ENCODE assay signal across 8 mouse cellular contexts in the genomic region with DNA sequence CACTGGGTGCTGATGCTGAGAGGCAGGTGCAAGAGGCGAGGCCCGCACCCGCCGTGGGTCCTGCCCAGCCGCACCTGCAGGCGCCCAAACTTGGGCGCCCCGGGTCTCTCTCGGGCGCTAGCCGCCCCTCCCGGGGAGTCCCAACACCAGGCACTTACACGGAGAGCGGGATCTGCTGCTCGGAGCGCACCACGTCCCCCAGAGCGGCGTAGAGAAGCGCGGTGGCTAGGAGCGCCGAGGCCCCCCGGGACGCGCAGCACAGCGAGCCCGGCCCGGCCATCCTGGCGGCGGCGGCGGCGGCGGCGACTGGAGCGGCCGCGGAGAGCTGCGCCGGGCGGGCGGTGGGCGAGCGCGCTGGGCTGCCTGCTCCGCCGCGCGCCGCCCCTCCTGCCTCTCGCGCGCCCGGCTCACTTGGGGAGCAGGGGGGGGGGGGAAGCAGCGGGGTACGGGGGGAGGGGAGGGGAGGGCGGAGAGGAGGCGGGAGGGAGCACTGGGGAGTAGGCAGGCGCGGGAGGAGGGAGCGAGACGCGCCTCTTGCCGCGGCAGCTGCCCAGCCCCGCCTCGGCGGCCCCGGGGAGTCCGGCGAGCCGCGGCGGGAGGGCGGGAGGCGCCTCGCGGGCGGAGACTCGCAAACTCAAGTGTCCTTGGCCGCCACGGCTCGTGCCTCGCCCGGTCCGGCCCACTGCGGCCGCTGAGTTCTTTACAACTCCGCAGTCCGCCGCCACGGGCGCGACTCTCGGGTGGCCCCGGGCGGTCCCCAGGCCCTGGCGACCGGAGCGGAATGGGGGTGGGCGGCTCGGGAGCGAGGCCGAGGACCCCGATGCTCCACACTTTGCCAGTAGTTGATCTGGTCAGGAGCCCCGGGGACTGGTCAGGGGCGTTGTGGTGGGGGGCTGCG. TPM values are rescaled to one million over a fixed set of nuclear protein-coding genes. Genes with fewer than 3 reads are reported as not detected.
DNase-seq lines count a peak whose midpoint lies in the region; ATAC-seq lines count a peak whose summit lies in the region.

A gene (minus strand): TSS at position 377 of the 898 bp plus-strand sequence.

- no peaks in the 10 kb centered on the region for H3K9me3 ChIP-seq in midbrain, embryonic 11.5 days (ENCODE audit: control insufficient read depth, low read length)
- H3K9me3 ChIP-seq in stomach, embryonic 14.5 days (ENCODE audit: control insufficient read depth, low read depth, low read length), result no peaks in the 10 kb centered on the region

- intact Hi-C loops in left cerebral cortex, postnatal 36 days (cut with DNase I), result loop anchor here (5.0 kb wide), 3 partner anchors 96 to 216 kb away; no protein-coding TSS in a partner anchor

- H3K36me3 ChIP-seq in midbrain, embryonic 11.5 days (ENCODE audit: control insufficient read depth, insufficient read depth, low read length), result no peaks in the 10 kb centered on the region
- H3K36me3 ChIP-seq in stomach, embryonic 14.5 days (ENCODE audit: control insufficient read depth, insufficient read depth, low read length), result no peaks in the 10 kb centered on the region

- H3K4me2 ChIP-seq in midbrain, embryonic 11.5 days, result peak within 1 kb of the TSS; percentile 97
- peak within 1 kb of the TSS; percentile 99 for H3K4me2 ChIP-seq in stomach, embryonic 14.5 days (replicated peaks; ENCODE audit: low read depth, low read length)

- H3K4me3 ChIP-seq in midbrain, embryonic 11.5 days (ENCODE audit: low read depth, low read length), result peak within 1 kb of the TSS; percentile 50
- H3K4me3 ChIP-seq in stomach, embryonic 14.5 days (ENCODE audit: low read depth, low read length), result peak within 1 kb of the TSS; percentile 60

- H3K27me3 ChIP-seq in midbrain, embryonic 11.5 days (ENCODE audit: control insufficient read depth, insufficient read depth, low read length), result peaks cover 25% of the 10 kb centered on the region
- peaks cover 53% of the 10 kb centered on the region for H3K27me3 ChIP-seq in stomach, embryonic 14.5 days (ENCODE audit: control insufficient read depth, insufficient read depth, low read length)

- H3K9ac ChIP-seq in midbrain, embryonic 11.5 days (ENCODE audit: low read length), result peak within 1 kb of the TSS; percentile 79
- H3K9ac ChIP-seq in stomach, embryonic 14.5 days (replicated peaks; ENCODE audit: low read depth, low read length), result peak within 1 kb of the TSS; percentile 40; the same call in 1 of the 2 replicates

- under 1% methylated on average over 69 of the region's 109 CpGs for WGBS in midbrain, embryonic 11.5 days
- WGBS in stomach, embryonic 14.5 days, result under 1% methylated on average over 53 of the region's 109 CpGs

- peak; percentile 79 for DNase-seq in adrenal gland, postnatal 14 days
- peak; percentile 27 for DNase-seq in embryo, embryonic 11.5 days (ENCODE audit: low read depth, low spot score)
- peak; percentile 16 for DNase-seq in kidney, adult 11 months
- DNase-seq in left cerebral cortex, postnatal 36 days (ENCODE audit: low spot score in 2 of 2), result peak; percentile 65 to 83
- peak; percentile 94 for DNase-seq in midbrain, embryonic 11.5 days (ENCODE audit: low spot score, missing footprints)
- DNase-seq in spleen, postnatal 4 days (ENCODE audit: low spot score in 2 of 2), result no peak

- peak; percentile 25; the same call in 1 of the 2 replicates for ATAC-seq in granulocyte monocyte progenitor cell, adult 5-6 weeks (replicated peaks; ENCODE audit: poor library complexity, severe bottlenecking)
- ATAC-seq in midbrain, embryonic 11.5 days (ENCODE audit: low FRiP score), result peak; percentile 80
- peak; percentile 76 for ATAC-seq in stomach, embryonic 14.5 days (ENCODE audit: insufficient number of reproducible peaks, insufficient read depth, low FRiP score, low read depth)

- peaks cover 7% of the 10 kb centered on the region for H3K4me1 ChIP-seq in midbrain, embryonic 11.5 days (ENCODE audit: control insufficient read depth, insufficient read depth, low read length)
- H3K4me1 ChIP-seq in stomach, embryonic 14.5 days (ENCODE audit: control insufficient read depth, insufficient read depth, low read length), result no peaks in the 10 kb centered on the region; the same call in 1 of the 2 replicates

- peak within 1 kb of the TSS; percentile 79 for H3K27ac ChIP-seq in midbrain, embryonic 11.5 days (ENCODE audit: low read depth, low read length)
- H3K27ac ChIP-seq in stomach, embryonic 14.5 days (ENCODE audit: low read length), result no peak within 1 kb of the TSS

RNA-seq across cellular contexts. Expression of the gene that starts here (rescaled TPM):
- 3.1 and 3.5 TPM in 2 replicates for total RNA-seq in adrenal gland, postnatal 14 days (2021)
- total RNA-seq in granulocyte monocyte progenitor cell, adult 5-6 weeks (2014; fragmentation: Nextera tagmentation), result not detected in 2 replicates
- not detected in 2 replicates for total RNA-seq in granulocyte monocyte progenitor cell, adult 5-6 weeks (2017)
- total RNA-seq in left cerebral cortex, postnatal 36 days (2021), result 100 to 1,000 TPM; 108 to 117 TPM
- polyA plus RNA-seq in midbrain, embryonic 11.5 days (2014; fragmentation: Nextera tagmentation; extraction: Ambion mirVana), result 16.2 and 16.7 TPM in 2 replicates
- 2.2 and 3.5 TPM in 2 replicates for polyA plus RNA-seq in stomach, embryonic 14.5 days (2014; fragmentation: Nextera tagmentation; extraction: Ambion mirVana)

Comparison
In these comparisons a context has a peak if more than half of its experiments do, and no peak if none do; other contexts are left out.
1. RNA of the gene that starts here (total RNA-seq): 108 to 117 TPM in left cerebral cortex, postnatal 36 days; 3.1 to 3.5 TPM in adrenal gland, postnatal 14 days and not detected in granulocyte monocyte progenitor cell, adult 5-6 weeks; every median in the first group is over 10 times any median in the second.
2. Peak in ATAC-seq in granulocyte monocyte progenitor cell, adult 5-6 weeks; RNA of the gene not detected or under 1 TPM.
3. DNase-seq: peak in adrenal gland, postnatal 14 days (single experiment), embryo, embryonic 11.5 days (single experiment), kidney, adult 11 months (single experiment), left cerebral cortex, postnatal 36 days (2 of 2) and midbrain, embryonic 11.5 days (single experiment); none in spleen, postnatal 4 days (0 of 2).
4. ATAC-seq: peak in every context shown above with its lines; median percentile 80 in midbrain, embryonic 11.5 days; 76 in stomach, embryonic 14.5 days; 25 in granulocyte monocyte progenitor cell, adult 5-6 weeks.